Comparison of ENCODE assay signal across 8 mouse cellular contexts in the genomic region with DNA sequence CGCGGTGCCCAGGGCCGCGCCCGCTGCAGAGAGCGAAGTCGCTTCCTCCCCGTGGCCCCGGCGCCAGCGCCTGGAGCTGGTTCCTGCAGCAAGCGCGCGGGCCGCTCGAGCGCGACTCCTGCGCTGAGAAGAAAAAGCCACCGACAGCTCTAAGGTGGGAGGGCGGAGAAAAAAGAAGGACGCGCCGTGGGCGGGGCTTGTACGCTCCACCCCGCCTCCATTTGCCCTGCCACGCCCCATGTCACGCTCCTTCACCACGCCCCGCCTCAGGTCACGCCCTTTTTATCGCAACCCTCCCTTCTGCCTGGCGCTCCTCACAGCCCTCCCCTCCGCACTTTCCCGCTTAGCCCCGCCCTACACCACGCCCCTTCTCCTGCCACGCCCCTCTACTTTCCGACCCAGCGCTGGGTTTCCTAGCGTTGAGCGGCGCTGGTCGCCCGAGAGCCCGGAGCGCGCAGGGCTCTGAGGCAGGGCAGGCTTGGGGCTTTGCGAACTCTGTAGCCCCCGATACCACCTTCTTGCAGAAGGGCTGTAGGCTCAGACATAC. TPM values are rescaled to one million over a fixed set of nuclear protein-coding genes. Genes with fewer than 3 reads are reported as not detected.
DNase-seq lines count a peak whose midpoint lies in the region; ATAC-seq and TF ChIP-seq lines count a peak whose summit lies in the region.

A gene (minus strand): TSS at position 151 of the 547 bp plus-strand sequence.

- H3K9ac ChIP-seq in ES-E14 (ENCODE audit: insufficient read depth, low read depth, low read length, poor library complexity, severe bottlenecking) = peak within 1 kb of the TSS; percentile 71
- H3K9ac ChIP-seq in forebrain, postnatal 0 days = peak within 1 kb of the TSS; percentile 57
- peak within 1 kb of the TSS; percentile 71 for H3K9ac ChIP-seq in lung, embryonic 15.5 days

- H3K9me3 ChIP-seq in ES-E14 (ENCODE audit: control insufficient read depth, insufficient read depth, low read depth, low read length) = no peaks in the 10 kb centered on the region
- H3K9me3 ChIP-seq in forebrain, postnatal 0 days (ENCODE audit: low read length) = no peaks in the 10 kb centered on the region
- no peaks in the 10 kb centered on the region for H3K9me3 ChIP-seq in lung, embryonic 15.5 days

- peak; percentile 93 for DNase-seq in ES-E14 (ENCODE audit: low read depth, low spot score)
- DNase-seq in cerebellum, adult 18-20 months = peak; percentile 93 to 95
- DNase-seq in forebrain, postnatal 0 days = peak; percentile 87
- DNase-seq in heart, postnatal 4 days = peak; percentile 99
- peak; percentile 95 to 96 for DNase-seq in layer of hippocampus, adult 8-10 months (ENCODE audit: low spot score in 2 of 2)
- peak; percentile 96 for DNase-seq in ovary, adult 18-20 months (ENCODE audit: low spot score)
- DNase-seq in thymus, postnatal 0 days (ENCODE audit: low spot score) = peak; percentile 98

- peak within 1 kb of the TSS; percentile 90 for H3K4me2 ChIP-seq in forebrain, postnatal 0 days (ENCODE audit: low read depth)
- peak within 1 kb of the TSS; percentile 98 for H3K4me2 ChIP-seq in lung, embryonic 15.5 days

- H3K27me3 ChIP-seq in forebrain, postnatal 0 days (ENCODE audit: insufficient read depth, low read length) = peaks cover 12% of the 10 kb centered on the region
- peaks cover 35% of the 10 kb centered on the region for H3K27me3 ChIP-seq in lung, embryonic 15.5 days

- H3K4me3 ChIP-seq in ES-E14 (ENCODE audit: insufficient read depth in 1 of 2, low read depth in 1 of 2, low read length in 2 of 2, poor library complexity in 1 of 2, severe bottlenecking in 1 of 2) = peak within 1 kb of the TSS; percentile 76 to 87
- peak within 1 kb of the TSS; percentile 57 for H3K4me3 ChIP-seq in forebrain, postnatal 0 days (ENCODE audit: low read depth, low read length)
- peak within 1 kb of the TSS; percentile 65 for H3K4me3 ChIP-seq in lung, embryonic 15.5 days

- 5% methylated on average over 50 of the region's 51 CpGs for WGBS in forebrain, postnatal 0 days
- WGBS in lung, embryonic 15.5 days = under 1% methylated on average over 51 of the region's 51 CpGs

- no peak for TF ChIP-seq CTCF in forebrain, postnatal 0 days (IDR thresholded peaks at IDR 0.05; ENCODE audit: low read depth)

- H3K36me3 ChIP-seq in ES-E14 (ENCODE audit: control insufficient read depth, insufficient read depth, low read length, poor library complexity, severe bottlenecking) = no peaks in the 10 kb centered on the region
- no peaks in the 10 kb centered on the region for H3K36me3 ChIP-seq in forebrain, postnatal 0 days (ENCODE audit: insufficient read depth)
- no peaks in the 10 kb centered on the region for H3K36me3 ChIP-seq in lung, embryonic 15.5 days

- H3K4me1 ChIP-seq in ES-E14 (ENCODE audit: control insufficient read depth in 2 of 2, insufficient read depth in 2 of 2, low read length in 2 of 2, poor library complexity in 1 of 2) = peaks cover 3 to 4% of the 10 kb centered on the region in 2 experiments
- peaks cover 5% of the 10 kb centered on the region; the same call in 1 of the 2 replicates for H3K4me1 ChIP-seq in forebrain, postnatal 0 days (ENCODE audit: insufficient read depth)
- H3K4me1 ChIP-seq in lung, embryonic 15.5 days = peaks cover 34% of the 10 kb centered on the region

- in situ Hi-C loops in ES-E14 (cut with MboI; ENCODE audit: low sequenced_read_pairs in 2 of 2, unreplicated experiment in 2 of 2) = no loop called here

- peak; percentile 80 for ATAC-seq in forebrain, postnatal 0 days
- ATAC-seq in lung, embryonic 15.5 days (ENCODE audit: borderline replicate concordance, extremely low read depth, low FRiP score, low TSS enrichment) = peak; percentile 92

- H3K27ac ChIP-seq in ES-E14 (ENCODE audit: insufficient read depth, low read depth, low read length, poor library complexity, severe bottlenecking) = no peak within 1 kb of the TSS
- no peak within 1 kb of the TSS for H3K27ac ChIP-seq in forebrain, postnatal 0 days (ENCODE audit: low read depth, low read length)
- H3K27ac ChIP-seq in lung, embryonic 15.5 days = peak within 1 kb of the TSS; percentile 69

TF ChIP-seq in ES-E14, 5 proteins besides CTCF, POLR2A, EP300 and RAD21:
- no peak for TF ChIP-seq CHD2 (IDR thresholded peaks at IDR 0.05; ENCODE audit: low read depth, low read length)
- 0 out of 2 replicates have a peak, but pooled peaks have one; percentile 37 for TF ChIP-seq HCFC1 (IDR thresholded peaks at IDR 0.05; ENCODE audit: borderline replicate concordance, insufficient read depth, low read length)
- TF ChIP-seq ZC3H11A (IDR thresholded peaks at IDR 0.05; ENCODE audit: borderline replicate concordance, low read depth, low read length) = no peak
- no peak for TF ChIP-seq ZNF384 (IDR thresholded peaks at IDR 0.05; ENCODE audit: low read depth, low read length)
- no peak for TF ChIP-seq MAFK (IDR thresholded peaks at IDR 0.05; ENCODE audit: insufficient read depth, low read depth, low read length)

RNA-seq across cellular contexts. Expression of the gene that starts here (rescaled TPM):
- total RNA-seq in ES-E14 (2012; rRNA removed) = 11.2 and 12.0 TPM in 2 replicates
- total RNA-seq in forebrain, postnatal 0 days (2014; rRNA removed) = 7.1 and 7.3 TPM in 2 replicates
- polyA plus RNA-seq in forebrain, postnatal 0 days (2015; fragmentation: Nextera tagmentation; extraction: Ambion mirVana) = 5.8 and 6.2 TPM in 2 replicates
- total RNA-seq in heart, postnatal 4 days (2021) = 10 to 100 TPM; 26.2 to 26.7 TPM
- total RNA-seq in layer of hippocampus, adult 8-10 months (2022) = 10 to 100 TPM; 19.4 to 41.1 (median 33.3) TPM
- 15.6 and 15.7 TPM in 2 replicates for polyA plus RNA-seq in lung, embryonic 15.5 days (2015; fragmentation: Nextera tagmentation; extraction: Ambion mirVana)
- 9.0 and 9.5 TPM in 2 replicates for polyA plus RNA-seq in thymus, postnatal 0 days (2015; fragmentation: Nextera tagmentation; extraction: Ambion mirVana)
